Mouse (Mus musculus) MEL (cell line): ENCODE measurements around the gene Rock2. TPM values are rescaled to one million over a fixed set of nuclear protein-coding genes. Genes with fewer than 3 reads are reported as not detected.
A peak's percentile ranks its signal among the peaks of the same experiment; 100 is the strongest.

ENCODE experiments used
- DNase-seq: peaks from one replicate; pipeline ENCODE4 v3.0.0; 2011; ENCODE audit warnings: low read depth, low spot score
- H3K27ac ChIP-seq: 2 replicates; pipeline ENCODE4 v1.5.1; 2012; ENCODE audit warnings: low read depth, mild to moderate bottlenecking, control low read depth, low read length, moderate library complexity; ENCODE audit not compliant: control insufficient read depth
- H3K27me3 ChIP-seq, 2 experiments: fragments of 150-350 bp in 1 of 2; sonication (generic) in 1 of 2; 2 replicates each; pipeline ENCODE4 v1.6.1; 2012; ENCODE audit warnings: low read length in 2 of 2, mild to moderate bottlenecking in 2 of 2, improper control_type of control experiment in 1 of 2, moderate library complexity in 1 of 2; ENCODE audit not compliant: insufficient read depth in 2 of 2, control insufficient read depth in 1 of 2
- H3K36me3 ChIP-seq, 2 experiments: 2 replicates each; pipeline ENCODE4 v1.6.1; 2012 to 2014; ENCODE audit warnings: low read length in 2 of 2, improper control_type of control experiment in 1 of 2, inconsistent platforms in 1 of 2, mild to moderate bottlenecking in 1 of 2; ENCODE audit not compliant: insufficient read depth in 2 of 2, control insufficient read depth in 1 of 2
- H3K4me1 ChIP-seq, 2 experiments: fragments of 150-350 bp in 1 of 2; sonication (generic) in 1 of 2; 2 replicates each; pipeline ENCODE4 v1.6.1; 2012; ENCODE audit warnings: low read length in 2 of 2, improper control_type of control experiment in 1 of 2, mild to moderate bottlenecking in 1 of 2; ENCODE audit not compliant: insufficient read depth in 2 of 2, control insufficient read depth in 1 of 2
- H3K4me3 ChIP-seq, 2 experiments: fragments of 150-350 bp in 1 of 2; sonication (generic) in 1 of 2; 2 replicates each; pipeline ENCODE4 v1.5.1; 2012; ENCODE audit warnings: low read depth in 2 of 2, low read length in 2 of 2, mild to moderate bottlenecking in 2 of 2, moderate library complexity in 2 of 2, control low read depth in 1 of 2, improper control_type of control experiment in 1 of 2; ENCODE audit not compliant: control insufficient read depth in 1 of 2, insufficient read depth in 1 of 2
- H3K79me2 ChIP-seq: 2 replicates; pipeline ENCODE4 v1.6.1; 2012; ENCODE audit warnings: mild to moderate bottlenecking, low read length, moderate library complexity; ENCODE audit not compliant: control insufficient read depth, poor library complexity, insufficient read depth
- H3K9ac ChIP-seq: 2 replicates; pipeline ENCODE4 v1.6.1; 2012; ENCODE audit warnings: low read depth, mild to moderate bottlenecking, control low read depth, low read length, moderate library complexity; ENCODE audit not compliant: control insufficient read depth, poor library complexity, severe bottlenecking
- H3K9me3 ChIP-seq: fragments of 150-350 bp; sonication (generic); replicated peaks from 2 replicates; pipeline ENCODE4 v1.6.1; 2012; ENCODE audit warnings: mild to moderate bottlenecking, low read length, improper control_type of control experiment, moderate library complexity; ENCODE audit not compliant: insufficient read depth
- BHLHE40 ChIP-seq: IDR thresholded peaks from 2 replicates; pipeline ENCODE4 v1.6.1; 2012; ENCODE audit warnings: low read depth, mild to moderate bottlenecking, inconsistent platforms, low read length, improper control_type of control experiment, borderline replicate concordance
- CHD1 ChIP-seq: IDR thresholded peaks from 2 replicates; pipeline ENCODE4 v1.6.1; 2012; ENCODE audit warnings: low read depth, mild to moderate bottlenecking, inconsistent platforms, low read length, improper control_type of control experiment
- CHD2 ChIP-seq: IDR thresholded peaks from 2 replicates; pipeline ENCODE4 v1.6.1; 2011; ENCODE audit warnings: low read length, improper control_type of control experiment
- E2F4 ChIP-seq: IDR thresholded peaks from 2 replicates; pipeline ENCODE4 v1.6.1; 2011; ENCODE audit warnings: low read depth, low read length, improper control_type of control experiment, borderline replicate concordance
- ELF1 ChIP-seq: IDR thresholded peaks from 2 replicates; pipeline ENCODE4 v1.6.1; 2014; ENCODE audit warnings: low read depth, mild to moderate bottlenecking, inconsistent platforms, low read length, improper control_type of control experiment, moderate library complexity
- ETS1 ChIP-seq: IDR thresholded peaks from 2 replicates; pipeline ENCODE4 v1.6.1; 2012; ENCODE audit warnings: low read depth, mild to moderate bottlenecking, inconsistent platforms, low read length, improper control_type of control experiment, moderate library complexity
- HCFC1 ChIP-seq: IDR thresholded peaks from 2 replicates; pipeline ENCODE4 v1.6.1; 2012; ENCODE audit warnings: low read depth, mild to moderate bottlenecking, inconsistent platforms, low read length, improper control_type of control experiment, moderate library complexity
- MAFK ChIP-seq: IDR thresholded peaks from 2 replicates; pipeline ENCODE4 v1.6.1; 2011; ENCODE audit warnings: low read depth, mild to moderate bottlenecking, low read length, improper control_type of control experiment, borderline replicate concordance
- MXI1 ChIP-seq: IDR thresholded peaks from 2 replicates; pipeline ENCODE4 v1.6.1; 2011; ENCODE audit warnings: mild to moderate bottlenecking, low read depth, low read length, improper control_type of control experiment
- POLR2A ChIP-seq, 2 experiments: IDR thresholded peaks; 2 replicates each; pipeline ENCODE4 v1.6.1; 2011 to 2012; ENCODE audit warnings: low read length in 2 of 2, mild to moderate bottlenecking in 2 of 2, control low read depth in 1 of 2, improper control_type of control experiment in 1 of 2, low read depth in 1 of 2, moderate library complexity in 1 of 2; ENCODE audit not compliant: control insufficient read depth in 1 of 2, insufficient read depth in 1 of 2, poor library complexity in 1 of 2
- TBP ChIP-seq: IDR thresholded peaks from 2 replicates; pipeline ENCODE4 v1.8.0; 2011; ENCODE audit warnings: low read depth, low read length, improper control_type of control experiment
- TCF12 ChIP-seq: IDR thresholded peaks from 2 replicates; pipeline ENCODE4 v1.6.1; 2014; ENCODE audit warnings: low read depth, mild to moderate bottlenecking, inconsistent platforms, low read length, improper control_type of control experiment, moderate library complexity
- ZC3H11A ChIP-seq: IDR thresholded peaks from 2 replicates; pipeline ENCODE4 v1.6.1; 2012; ENCODE audit warnings: low read depth, mild to moderate bottlenecking, inconsistent platforms, low read length, improper control_type of control experiment
- ZKSCAN1 ChIP-seq: IDR thresholded peaks from 2 replicates; pipeline ENCODE4 v1.6.1; 2012; ENCODE audit warnings: low read depth, mild to moderate bottlenecking, inconsistent platforms, low read length, improper control_type of control experiment, moderate library complexity
- ZNF384 ChIP-seq: IDR thresholded peaks from 2 replicates; pipeline ENCODE4 v1.6.1; 2012; ENCODE audit warnings: low read depth, mild to moderate bottlenecking, inconsistent platforms, low read length, improper control_type of control experiment
- polyA plus RNA-seq, 2 experiments: library from polyadenylated mRNA; stranded (reverse) in 1 of 2; unstranded in 1 of 2; fragments of >175 nt in 1 of 2; fragments of >200 nt in 1 of 2; gene quantifications; 2 replicates each; pipeline versions ENCODE4 v1.2.1 to v1.2.4; 2012; ENCODE audit warnings: low replicate concordance in 2 of 2, low read depth in 1 of 2; ENCODE audit not compliant: insufficient read length in 2 of 2, insufficient read depth in 1 of 2, missing spikeins in 1 of 2
- total RNA-seq: library from RNA; depleted of rRNA; stranded (reverse); fragments of 300-350 nt; gene quantifications from 2 replicates; pipeline ENCODE4 v1.2.3, GENCODE M21; 2012

The Rock2 gene
- total and polyA plus RNA-seq, 3 experiments: 10.9 to 46.4 (median 14.4) TPM

GRCm38 (mm10) chr12:16884534-16884933, 10.2 kb upstream of the Rock2 start:
- no peaks in the 10 kb centered on the region for H3K4me1 ChIP-seq
- DNase-seq: no peak
- no peak overlapping the region for H3K9ac ChIP-seq
- no peaks in the 10 kb centered on the region for H3K79me2 ChIP-seq
- H3K9me3 ChIP-seq: no peaks in the 10 kb centered on the region
- no peaks in the 10 kb centered on the region for H3K36me3 ChIP-seq
- H3K4me3 ChIP-seq: no peak overlapping the region
- no peak overlapping the region for H3K27ac ChIP-seq
- H3K27me3 ChIP-seq: no peaks in the 10 kb centered on the region; a peak in 2 of 4 replicates
- no peak for TF ChIP-seq ZC3H11A
- TF ChIP-seq HCFC1: no peak
- TF ChIP-seq CHD2: no peak
- TF ChIP-seq POLR2A (IDR thresholded peaks at IDR 0.05; ENCODE audit: control insufficient read depth in 1 of 2, insufficient read depth in 1 of 2, low read depth in 1 of 2, low read length in 2 of 2, poor library complexity in 1 of 2): no peak
- TF ChIP-seq MAFK: no peak
- no peak for TF ChIP-seq ETS1
- no peak for TF ChIP-seq TBP
- TF ChIP-seq MXI1: no peak
- TF ChIP-seq CHD1: no peak
- TF ChIP-seq ELF1: no peak
- no peak for TF ChIP-seq ZNF384
- TF ChIP-seq BHLHE40: no peak
- no peak for TF ChIP-seq E2F4
- no peak for TF ChIP-seq ZKSCAN1

- Histone ChIP-seq H3K36me3 (peaks cover 0 to 3% of the 10 kb centered on the region in 2 experiments; a peak in 1 of 4 replicates), H3K27me3 (no peaks in the 10 kb centered on the region; a peak in 3 of 4 replicates)
- no peak for TF ChIP-seq BHLHE40
- no peak for TF ChIP-seq ZC3H11A
- TF ChIP-seq MXI1: no peak
- no peak for TF ChIP-seq CHD2
- TF ChIP-seq ETS1: no peak
- TF ChIP-seq E2F4: no peak
- TF ChIP-seq, all 39 proteins: peak for 0
- no peak overlapping the region for H3K9ac ChIP-seq
- no peak overlapping the region for H3K4me3 ChIP-seq
- no peaks in the 10 kb centered on the region for H3K9me3 ChIP-seq
- peaks cover 0 to 3% of the 10 kb centered on the region in 2 experiments; a peak in 1 of 4 replicates for H3K4me1 ChIP-seq
- DNase-seq: no peak
- no peaks in the 10 kb centered on the region for H3K79me2 ChIP-seq
- no peak overlapping the region for H3K27ac ChIP-seq
Measured at GRCm38 (mm10) chr12:16886354-16886753, 8.3 kb upstream of the Rock2 start.

GRCm38 (mm10) chr12:16893039-16893438, 1.7 kb upstream of the Rock2 start:
- H3K27me3 ChIP-seq: no peaks in the 10 kb centered on the region; a peak in 2 of 4 replicates
- peaks cover 13 to 25% of the 10 kb centered on the region in 2 experiments for H3K4me1 ChIP-seq
- H3K9me3 ChIP-seq: no peaks in the 10 kb centered on the region
- peaks cover 26% of the 10 kb centered on the region for H3K79me2 ChIP-seq
- peaks cover 0 to 32% of the 10 kb centered on the region in 2 experiments; a peak in 2 of 4 replicates for H3K36me3 ChIP-seq
- no peak overlapping the region for H3K9ac ChIP-seq
- H3K4me3 ChIP-seq: no peak overlapping the region
- TF ChIP-seq TCF12 (no peak), ZNF384 (peak; percentile 58; the same call in 1 of the 2 replicates)
- TF ChIP-seq, all 39 proteins: peak for 1
- no peak overlapping the region for H3K27ac ChIP-seq
- no peak for DNase-seq
